Mouse (Mus musculus) brain, embryonic 14.5 days (tissue): ENCODE data around the gene Foxk1.

ENCODE experiments used
- CTCF ChIP-seq: fragments of 200-500 bp; IDR thresholded peaks from 2 replicates; pipeline ENCODE4 v1.5.1; 2012; ENCODE audit warnings: inconsistent platforms, mild to moderate bottlenecking, moderate library complexity, borderline replicate concordance; ENCODE audit not compliant: insufficient read depth, insufficient read length; ENCODE audit errors: extremely low read depth
- POLR2A ChIP-seq: fragments of 200-500 bp; IDR thresholded peaks from 2 replicates; pipeline ENCODE4 v1.6.1; 2012; ENCODE audit warnings: mild to moderate bottlenecking, inconsistent platforms, borderline replicate concordance; ENCODE audit not compliant: poor library complexity, insufficient read depth, insufficient read length, severe bottlenecking; ENCODE audit errors: extremely low read depth

DNA sequence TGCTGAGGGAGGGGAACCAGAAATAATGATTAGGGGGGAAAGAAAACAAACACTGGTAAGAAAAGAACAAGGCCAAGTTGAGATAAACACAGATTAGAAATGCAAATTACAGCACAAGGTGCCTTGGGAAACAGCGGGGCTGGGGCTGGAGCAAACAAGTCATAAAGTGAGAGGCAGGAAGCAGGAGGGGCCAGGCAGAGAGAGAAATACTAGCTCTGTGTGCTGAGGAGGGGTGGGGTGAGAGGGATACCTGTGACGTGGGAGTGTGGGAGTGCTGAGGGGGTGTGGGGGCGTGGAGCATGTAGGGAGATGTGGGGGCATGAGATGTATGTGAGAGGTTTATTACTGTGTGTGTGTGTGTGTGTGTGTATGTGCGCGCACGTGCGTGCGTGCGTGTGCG is 99.6 kb downstream of the Foxk1 start:
- TF ChIP-seq CTCF, result no peak
- no peak for TF ChIP-seq POLR2A
